Comparison of ENCODE assay signal across 10 mouse cellular contexts in the genomic region with DNA sequence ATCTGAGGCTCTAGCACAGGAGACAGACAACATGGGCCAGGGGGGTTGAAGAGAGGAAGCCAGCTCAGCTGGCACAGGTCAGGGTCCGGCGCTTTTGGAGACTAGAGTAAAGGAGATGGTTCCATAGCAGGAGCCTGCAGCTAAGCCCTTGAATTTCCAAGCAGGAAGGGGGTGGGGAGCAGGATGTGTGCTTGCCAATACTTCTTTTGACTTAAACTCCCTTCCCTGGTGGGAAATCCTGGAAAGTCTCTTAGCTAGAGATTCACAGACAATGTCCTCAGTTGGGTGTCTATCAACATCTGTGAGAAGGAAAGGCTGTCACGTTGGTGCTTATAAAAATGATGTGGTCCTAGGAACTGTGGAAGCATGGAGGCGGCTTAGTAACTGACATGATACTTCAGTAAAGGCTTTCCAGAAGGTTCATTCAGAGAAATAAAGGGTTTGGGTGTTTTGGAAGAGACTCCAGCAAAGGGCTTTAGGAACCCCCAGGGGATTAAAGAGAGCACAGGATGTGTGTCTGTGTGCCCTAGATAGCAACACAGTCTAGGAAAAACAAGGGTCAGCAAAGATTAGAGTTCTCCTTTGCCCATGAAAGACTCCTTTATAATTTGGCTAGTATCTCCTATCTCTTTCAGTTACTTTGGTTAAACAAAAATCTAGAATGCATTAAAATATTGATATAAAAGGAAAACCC. TPM values are rescaled to one million over a fixed set of nuclear protein-coding genes. Genes with fewer than 3 reads are reported as not detected.
A peak's percentile ranks its signal among the peaks of the same experiment; 100 is the strongest.
DNase-seq lines count a peak whose midpoint lies in the region; ATAC-seq lines count a peak whose summit lies in the region.
"Had no signal": no experiment of that assay in that cellular context is flagged by ENCODE, and none has a peak within 500 bp of the region (broad histone marks: within the 10 kb centered on the region; RNA-seq: fewer than 3 reads in every experiment).

No protein-coding gene starts in this region.

- no peaks in the 10 kb centered on the region for H3K9me3 ChIP-seq in heart, embryonic 16.5 days (replicated peaks; ENCODE audit: control insufficient read depth, low read length)
- no peaks in the 10 kb centered on the region for H3K9me3 ChIP-seq in liver, embryonic 16.5 days (replicated peaks; ENCODE audit: control insufficient read depth, low read length)

- H3K4me1 ChIP-seq in heart, embryonic 16.5 days (ENCODE audit: control insufficient read depth, insufficient read depth, low read length) = no peaks in the 10 kb centered on the region
- peaks cover 4% of the 10 kb centered on the region for H3K4me1 ChIP-seq in liver, embryonic 16.5 days (ENCODE audit: control insufficient read depth, low read depth, low read length)

- no peak overlapping the region for H3K4me3 ChIP-seq in heart, embryonic 16.5 days (ENCODE audit: low read length)
- H3K4me3 ChIP-seq in liver, embryonic 16.5 days (ENCODE audit: low read depth, low read length) = peak overlapping the region; percentile 95

- no peak overlapping the region for H3K9ac ChIP-seq in heart, embryonic 16.5 days (ENCODE audit: low read length)
- peak overlapping the region; percentile 99 for H3K9ac ChIP-seq in liver, embryonic 16.5 days (ENCODE audit: low read depth, low read length)

- no peak for ATAC-seq in heart, embryonic 16.5 days (replicated peaks; ENCODE audit: extremely low read depth, insufficient read depth, low FRiP score)
- peak; percentile 10; the same call in 1 of the 2 replicates for ATAC-seq in liver, embryonic 16.5 days (ENCODE audit: low read depth)
- no peak for ATAC-seq in granulocyte monocyte progenitor cell, adult 5-6 weeks (replicated peaks; ENCODE audit: poor library complexity, severe bottlenecking)

- no peaks in the 10 kb centered on the region for H3K36me3 ChIP-seq in heart, embryonic 16.5 days (ENCODE audit: control insufficient read depth, insufficient read depth)
- peaks cover 54% of the 10 kb centered on the region for H3K36me3 ChIP-seq in liver, embryonic 16.5 days (ENCODE audit: control insufficient read depth, insufficient read depth)

- H3K27me3 ChIP-seq in heart, embryonic 16.5 days (ENCODE audit: control insufficient read depth, insufficient read depth, low read length) = no peaks in the 10 kb centered on the region
- H3K27me3 ChIP-seq in liver, embryonic 16.5 days (ENCODE audit: control insufficient read depth, insufficient read depth, low read depth, low read length) = no peaks in the 10 kb centered on the region

- DNase-seq in heart, postnatal 14 days = no peak
- peak; percentile 35 to 38 for DNase-seq in right cerebral cortex, postnatal 10 days (ENCODE audit: low spot score in 2 of 2)
- no peak for DNase-seq in right cerebral cortex, postnatal 14 days
- no peak for DNase-seq in testis, postnatal 10 days (ENCODE audit: low spot score)
- no peak for DNase-seq in right cerebral cortex, postnatal 25 days
- DNase-seq: embryo, embryonic 11 days; gastrocnemius, postnatal 10 days had no signal

- WGBS in heart, embryonic 16.5 days = 51% methylated on average over 4 of the region's 4 CpGs
- WGBS in liver, embryonic 16.5 days (ENCODE audit: insufficient replicate concordance) = 30% methylated on average over 4 of the region's 4 CpGs

- H3K27ac ChIP-seq in heart, embryonic 16.5 days (ENCODE audit: low read length) = no peak overlapping the region; the same call in 1 of the 2 replicates
- peak overlapping the region; percentile 95 for H3K27ac ChIP-seq in liver, embryonic 16.5 days (ENCODE audit: low read length)

- H3K4me2 ChIP-seq in heart, embryonic 16.5 days (ENCODE audit: low read depth, low read length) = peak overlapping the region; percentile 13; the same call in 1 of the 2 replicates
- peak overlapping the region; percentile 61 for H3K4me2 ChIP-seq in liver, embryonic 16.5 days (ENCODE audit: low read depth, low read length)

- intact Hi-C loops in heart, postnatal 14 days (cut with DNase I) = no loop called here

RNA-seq across cellular contexts. Expression of a gene that starts 3.8 kb away (rescaled TPM):
- polyA plus RNA-seq in heart, embryonic 16.5 days (2015; fragmentation: Nextera tagmentation; extraction: Ambion mirVana) = 39.5 and 59.6 TPM in 2 replicates
- 1 to 10 TPM; 8.0 TPM for total RNA-seq in heart, postnatal 14 days (2021)
- polyA plus RNA-seq in liver, embryonic 16.5 days (2015; fragmentation: Nextera tagmentation; extraction: Ambion mirVana) = 2,019 and 2,429 TPM in 2 replicates
- total RNA-seq in granulocyte monocyte progenitor cell, adult 5-6 weeks (2014; fragmentation: Nextera tagmentation) = 10.0 and 13.0 TPM in 2 replicates
- 15.5 and 23.6 TPM in 2 replicates for total RNA-seq in granulocyte monocyte progenitor cell, adult 5-6 weeks (2017)

RNA-seq across cellular contexts. Expression of a gene that starts 26.6 kb away (rescaled TPM):
- 5.4 and 9.1 TPM in 2 replicates for polyA plus RNA-seq in heart, embryonic 16.5 days (2015; fragmentation: Nextera tagmentation; extraction: Ambion mirVana)
- total RNA-seq in heart, postnatal 14 days (2021) = 10 to 100 TPM; 32.4 to 97.8 TPM
- 138 and 165 TPM in 2 replicates for polyA plus RNA-seq in liver, embryonic 16.5 days (2015; fragmentation: Nextera tagmentation; extraction: Ambion mirVana)
- 4.3 and 4.8 TPM in 2 replicates for total RNA-seq in granulocyte monocyte progenitor cell, adult 5-6 weeks (2014; fragmentation: Nextera tagmentation)
- 4.1 and 6.1 TPM in 2 replicates for total RNA-seq in granulocyte monocyte progenitor cell, adult 5-6 weeks (2017)

Comparison
In these comparisons a context has a peak if more than half of its experiments do, and no peak if none do; other contexts are left out.
1. DNase-seq: peak in right cerebral cortex, postnatal 10 days (2 of 2); none in heart, postnatal 14 days (0 of 2), right cerebral cortex, postnatal 14 days (single experiment), testis, postnatal 10 days (single experiment) and right cerebral cortex, postnatal 25 days (single experiment).
2. RNA of a gene that starts 26.6 kb away (total RNA-seq): 32.4 to 97.8 TPM in heart, postnatal 14 days; 4.1 to 6.1 TPM in granulocyte monocyte progenitor cell, adult 5-6 weeks; every median in the first group is over 4 times any median in the second.